Mouse (Mus musculus): Measurements from ENCODE around the gene Nacc1. TPM values are rescaled to one million over a fixed set of nuclear protein-coding genes. Genes with fewer than 3 reads are reported as not detected.
A peak's percentile ranks its signal among the peaks of the same experiment; 100 is the strongest.

Gene Nacc1
- polyA plus RNA-seq, 1 experiment from 2014 or later = 6.3 TPM

DNA sequence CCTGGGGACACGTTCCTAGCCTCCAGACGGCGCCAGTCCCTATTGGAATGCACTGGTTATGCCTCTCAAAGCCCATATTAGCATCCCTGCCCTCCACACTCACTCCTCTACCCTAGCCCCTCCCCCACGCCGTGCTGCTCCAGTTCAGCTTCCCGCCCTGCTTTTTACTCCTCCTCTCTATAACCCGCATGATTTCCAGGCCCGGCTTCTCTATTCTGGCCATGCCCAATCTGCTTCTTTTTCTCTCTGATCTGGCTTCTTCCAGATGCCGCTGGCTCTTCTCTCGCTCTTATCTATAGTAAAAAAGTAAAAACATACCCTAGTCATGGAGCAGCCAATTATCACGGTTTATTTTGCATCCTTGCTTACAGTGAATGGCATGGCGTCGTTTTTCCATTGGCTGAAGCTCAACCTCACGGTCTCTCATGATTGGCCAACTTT is 40.2 kb downstream of the Nacc1 start:
- Histone ChIP-seq H3K36me3 (ENCODE audit: control insufficient read depth, insufficient read depth) (no peaks in the 10 kb centered on the region), H3K4me3 (ENCODE audit: low read depth, low read length) (peak overlapping the region; percentile 10; the same call in 1 of the 2 replicates), H3K9ac (ENCODE audit: low read depth, low read length) (no peak overlapping the region; the same call in 1 of the 2 replicates), H3K4me1 (ENCODE audit: control insufficient read depth, low read depth, low read length) (peaks cover 11% of the 10 kb centered on the region), H3K27ac (ENCODE audit: low read length) (no peak overlapping the region), H3K27me3 (ENCODE audit: control insufficient read depth, insufficient read depth, low read depth, low read length) (no peaks in the 10 kb centered on the region), H3K9me3 (replicated peaks; ENCODE audit: control insufficient read depth, low read length) (no peaks in the 10 kb centered on the region), H3K4me2 (ENCODE audit: low read depth, low read length) (peak overlapping the region; percentile 57)
- peak; percentile 58 for ATAC-seq (ENCODE audit: low read depth)
- 6% methylated on average over 14 of the region's 14 CpGs for WGBS (ENCODE audit: insufficient replicate concordance)

DNA sequence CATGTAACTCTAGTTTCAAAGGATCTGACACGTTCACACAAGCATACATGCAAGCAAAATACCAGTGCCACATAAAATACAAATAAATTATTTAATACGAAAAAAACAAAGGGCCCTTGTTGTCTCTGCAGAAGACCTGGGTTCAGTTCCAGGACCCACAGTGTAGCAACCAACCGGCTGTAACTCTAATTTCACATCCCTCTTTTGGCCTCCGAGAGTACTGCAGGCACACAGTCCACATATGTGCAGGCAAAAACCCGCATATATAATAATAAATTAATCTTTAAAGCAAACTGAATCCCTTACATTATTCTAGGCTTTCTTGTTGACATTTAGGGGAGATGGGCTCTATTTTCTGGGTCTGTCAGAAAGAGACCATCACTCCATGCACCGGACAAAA is 40.9 kb downstream of the Nacc1 start:
- Histone ChIP-seq H3K9ac (ENCODE audit: low read depth, low read length) (peak overlapping the region; percentile 20; the same call in 1 of the 2 replicates), H3K9me3 (replicated peaks; ENCODE audit: control insufficient read depth, low read length) (no peaks in the 10 kb centered on the region), H3K27ac (ENCODE audit: low read length) (no peak overlapping the region), H3K4me1 (ENCODE audit: control insufficient read depth, low read depth, low read length) (peaks cover 11% of the 10 kb centered on the region), H3K27me3 (ENCODE audit: control insufficient read depth, insufficient read depth, low read depth, low read length) (no peaks in the 10 kb centered on the region), H3K36me3 (ENCODE audit: control insufficient read depth, insufficient read depth) (no peaks in the 10 kb centered on the region), H3K4me3 (ENCODE audit: low read depth, low read length) (no peak overlapping the region), H3K4me2 (ENCODE audit: low read depth, low read length) (peak overlapping the region; percentile 57)
- WGBS (ENCODE audit: insufficient replicate concordance) = 39% methylated on average over 6 of the region's 6 CpGs
- no peak for ATAC-seq (ENCODE audit: low read depth)

DNA sequence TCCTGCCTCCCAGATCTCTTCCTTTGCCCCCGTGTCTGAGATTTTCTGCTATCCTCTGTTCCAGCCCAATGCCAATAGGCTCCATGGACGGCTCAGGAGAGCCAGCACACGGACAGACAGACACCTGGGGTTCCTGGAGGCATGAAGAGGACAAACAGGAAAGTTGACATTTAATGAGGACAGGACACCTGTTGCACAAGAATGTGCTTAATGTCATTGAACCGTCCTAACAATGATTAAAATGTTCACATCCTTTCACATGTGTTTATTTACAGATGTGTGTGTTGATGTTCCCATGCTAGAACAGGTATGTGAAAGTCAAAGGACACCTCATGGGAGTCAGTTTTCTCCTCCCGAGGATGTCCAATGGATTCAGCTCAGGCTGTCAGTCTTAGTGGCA is 44.6 kb downstream of the Nacc1 start:
- no peak for ATAC-seq (ENCODE audit: low read depth)

DNA sequence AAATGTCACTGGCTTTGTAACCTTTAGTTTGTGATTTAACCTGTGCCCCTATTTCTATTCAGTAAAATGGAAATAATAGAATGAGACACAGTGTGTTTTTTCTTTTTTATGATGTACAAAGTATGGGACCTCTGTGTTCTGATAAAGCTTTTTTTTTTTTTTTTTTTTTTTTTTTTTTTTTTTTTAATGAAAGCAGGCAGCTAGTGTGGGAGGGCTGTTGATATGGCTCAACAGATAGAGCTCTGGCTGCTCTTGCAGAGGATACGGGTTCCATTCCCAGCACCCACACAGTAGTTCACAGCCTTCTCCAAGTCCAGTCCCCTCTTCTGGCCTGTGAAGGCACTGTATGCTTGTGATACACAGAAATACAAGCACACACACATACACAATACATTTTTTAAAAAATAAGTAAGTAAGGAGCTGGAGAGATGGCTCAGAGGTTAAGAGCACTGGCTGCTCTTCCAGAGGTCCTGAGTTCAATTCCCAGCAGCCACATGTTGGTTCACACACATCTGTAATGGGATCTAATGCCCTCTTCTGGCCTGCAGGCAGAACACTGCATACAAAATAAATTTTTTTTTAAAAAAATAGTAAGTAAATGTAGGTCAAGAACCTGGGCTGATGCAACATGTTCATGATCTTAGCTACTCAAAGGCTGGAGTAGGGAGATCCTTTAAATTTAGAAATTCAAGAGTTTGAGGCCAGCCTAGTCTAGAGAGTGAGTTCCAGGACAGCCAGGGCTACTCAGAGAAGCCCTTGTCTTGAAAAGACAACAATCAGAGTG is 45.9 kb downstream of the Nacc1 start:
- Histone ChIP-seq H3K4me1 (ENCODE audit: control insufficient read depth, low read depth, low read length) (peaks cover 16% of the 10 kb centered on the region), H3K9me3 (replicated peaks; ENCODE audit: control insufficient read depth, low read length) (no peaks in the 10 kb centered on the region), H3K27me3 (ENCODE audit: control insufficient read depth, insufficient read depth, low read depth, low read length) (peaks cover 16% of the 10 kb centered on the region), H3K4me3 (ENCODE audit: low read depth, low read length) (no peak overlapping the region), H3K9ac (ENCODE audit: low read depth, low read length) (no peak overlapping the region), H3K27ac (ENCODE audit: low read length) (no peak overlapping the region), H3K36me3 (ENCODE audit: control insufficient read depth, insufficient read depth) (no peaks in the 10 kb centered on the region), H3K4me2 (ENCODE audit: low read depth, low read length) (no peak overlapping the region)
- no peak for ATAC-seq (ENCODE audit: low read depth)
- 27% methylated on average over 1 of the region's 1 CpGs for WGBS (ENCODE audit: insufficient replicate concordance)

More for the DNA sequence above, 44.6 kb downstream of the Nacc1 start:
- Histone ChIP-seq H3K4me3 (ENCODE audit: low read depth, low read length) (no peak overlapping the region), H3K36me3 (ENCODE audit: control insufficient read depth, insufficient read depth) (no peaks in the 10 kb centered on the region), H3K9me3 (replicated peaks; ENCODE audit: control insufficient read depth, low read length) (no peaks in the 10 kb centered on the region), H3K9ac (ENCODE audit: low read depth, low read length) (no peak overlapping the region), H3K4me1 (ENCODE audit: control insufficient read depth, low read depth, low read length) (peaks cover 25% of the 10 kb centered on the region), H3K4me2 (ENCODE audit: low read depth, low read length) (no peak overlapping the region), H3K27ac (ENCODE audit: low read length) (no peak overlapping the region), H3K27me3 (ENCODE audit: control insufficient read depth, insufficient read depth, low read depth, low read length) (peaks cover 7% of the 10 kb centered on the region)
- 61% methylated on average over 5 of the region's 5 CpGs for WGBS (ENCODE audit: insufficient replicate concordance)

DNA sequence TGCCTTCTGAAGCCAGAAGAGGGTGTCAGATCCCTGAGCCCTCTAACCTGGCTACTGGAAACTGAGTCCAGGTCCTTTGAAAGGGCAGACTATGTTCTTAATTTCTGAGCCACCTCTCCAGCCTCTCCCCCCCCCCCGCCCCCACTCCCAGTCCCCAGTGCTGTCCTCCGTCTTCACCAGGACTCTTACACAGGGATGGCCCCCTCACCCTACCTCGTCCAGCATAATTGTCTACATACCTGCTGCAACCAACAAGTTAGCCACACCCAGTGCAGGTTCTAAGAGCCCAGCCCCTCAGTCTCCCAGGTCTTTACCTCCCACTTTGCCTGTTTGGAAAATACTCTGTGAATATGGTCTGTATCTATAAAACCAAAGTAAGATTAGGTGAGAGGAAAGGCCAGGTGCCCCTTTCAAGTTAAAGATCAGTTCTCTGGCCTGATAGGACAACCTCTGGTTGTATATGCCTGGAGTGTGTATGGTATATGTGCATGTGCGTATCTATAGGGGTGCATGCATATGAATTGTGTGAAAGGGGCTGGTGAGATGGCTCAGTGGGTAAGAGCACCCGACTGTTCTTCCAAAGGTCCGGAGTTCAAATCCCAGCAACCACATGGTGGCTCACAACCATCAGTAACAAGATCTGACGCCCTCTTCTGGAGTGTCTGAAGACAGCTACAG is 46.9 kb downstream of the Nacc1 start:
- 68% methylated on average over 7 of the region's 7 CpGs for WGBS (ENCODE audit: insufficient replicate concordance)
- H3K27me3 ChIP-seq (ENCODE audit: control insufficient read depth, insufficient read depth, low read depth, low read length) = peaks cover 16% of the 10 kb centered on the region
- H3K27ac ChIP-seq (ENCODE audit: low read length) = no peak overlapping the region
- ATAC-seq (ENCODE audit: low read depth) = no peak
- no peak overlapping the region for H3K4me3 ChIP-seq (ENCODE audit: low read depth, low read length)
- no peaks in the 10 kb centered on the region for H3K9me3 ChIP-seq (replicated peaks; ENCODE audit: control insufficient read depth, low read length)
- peak overlapping the region; percentile 78; the same call in 1 of the 2 replicates for H3K4me2 ChIP-seq (ENCODE audit: low read depth, low read length)
- H3K4me1 ChIP-seq (ENCODE audit: control insufficient read depth, low read depth, low read length) = peaks cover 16% of the 10 kb centered on the region
- H3K36me3 ChIP-seq (ENCODE audit: control insufficient read depth, insufficient read depth) = no peaks in the 10 kb centered on the region
- no peak overlapping the region for H3K9ac ChIP-seq (ENCODE audit: low read depth, low read length)

DNA sequence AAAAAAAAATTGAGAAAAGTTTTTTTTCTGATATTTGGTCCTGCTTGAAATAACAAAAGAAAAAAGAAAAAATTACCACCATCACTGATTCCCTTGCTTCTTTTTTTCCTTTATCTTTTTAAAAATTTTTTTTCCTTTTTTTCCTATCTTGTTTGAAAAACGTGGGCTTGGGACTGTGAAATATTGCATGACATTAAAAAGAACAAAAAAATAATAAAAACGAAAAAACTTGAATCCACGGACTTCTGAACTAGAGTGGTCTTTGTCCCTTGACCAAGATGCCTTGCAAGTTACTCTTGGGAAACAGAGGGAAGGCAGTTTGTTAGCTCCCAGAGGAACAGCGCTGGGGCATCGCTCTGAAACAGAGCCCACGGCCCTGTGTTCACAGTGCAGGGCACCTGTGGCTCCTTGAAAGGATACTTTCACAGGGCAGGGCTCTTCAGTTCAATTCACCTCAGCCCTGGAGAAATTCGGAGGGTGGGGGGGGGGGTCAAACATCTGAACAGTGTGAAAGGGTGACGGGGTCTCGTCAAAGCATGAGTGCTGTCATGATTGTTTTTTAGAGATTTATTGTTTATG is 47.6 kb downstream of the Nacc1 start:
- Histone ChIP-seq H3K9me3 (replicated peaks; ENCODE audit: control insufficient read depth, low read length) (no peaks in the 10 kb centered on the region), H3K4me2 (ENCODE audit: low read depth, low read length) (peak overlapping the region; percentile 78), H3K4me3 (ENCODE audit: low read depth, low read length) (peak overlapping the region; percentile 73), H3K27me3 (ENCODE audit: control insufficient read depth, insufficient read depth, low read depth, low read length) (peaks cover 16% of the 10 kb centered on the region), H3K27ac (ENCODE audit: low read length) (0 out of 2 replicates have a peak overlapping the region, but pooled peaks have one; percentile 52), H3K9ac (ENCODE audit: low read depth, low read length) (peak overlapping the region; percentile 65), H3K36me3 (ENCODE audit: control insufficient read depth, insufficient read depth) (no peaks in the 10 kb centered on the region), H3K4me1 (ENCODE audit: control insufficient read depth, low read depth, low read length) (peaks cover 16% of the 10 kb centered on the region)
- no peak for ATAC-seq (ENCODE audit: low read depth)
- 40% methylated on average over 9 of the region's 9 CpGs for WGBS (ENCODE audit: insufficient replicate concordance)

DNA sequence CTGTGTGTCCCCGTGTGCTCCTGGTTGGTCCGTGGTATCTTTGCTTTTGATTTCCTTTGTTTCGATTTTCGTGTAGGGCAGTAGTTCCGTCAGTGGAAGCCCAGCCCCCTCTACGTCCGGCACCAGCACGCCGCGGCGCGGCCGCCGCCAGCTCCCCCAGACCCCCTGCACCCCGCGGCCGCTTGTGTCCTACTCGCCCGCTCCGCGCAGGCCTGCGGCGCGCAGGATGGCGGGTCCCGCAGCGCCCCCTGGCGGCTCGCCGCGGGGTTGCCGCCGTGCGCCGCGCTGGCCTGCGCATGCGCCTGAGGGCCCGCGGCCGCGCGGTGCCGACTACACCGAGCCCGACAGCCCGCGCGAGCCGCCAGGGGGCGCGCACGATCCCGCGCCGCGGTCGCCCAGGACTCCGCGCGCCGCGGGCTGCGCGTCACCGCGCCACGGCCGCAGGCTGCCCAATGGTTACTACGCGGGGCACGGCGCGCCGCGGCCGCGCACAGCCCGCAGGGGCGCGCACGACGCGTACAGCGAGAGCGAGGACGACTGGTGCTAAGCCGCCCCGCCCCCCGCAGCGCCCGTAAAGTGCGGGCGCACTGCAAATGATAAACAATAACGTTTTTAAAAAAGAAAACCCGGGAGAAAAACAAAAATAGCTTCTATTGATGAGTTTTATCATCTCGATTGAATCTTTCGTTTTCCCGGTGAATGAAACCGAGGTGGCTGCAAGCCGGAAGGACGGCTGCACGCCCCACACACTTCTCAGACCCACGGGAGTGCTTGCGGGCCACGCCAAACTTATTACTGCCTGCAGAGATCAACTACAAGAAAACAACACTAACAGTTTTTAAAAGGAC is 48.3 kb downstream of the Nacc1 start:
- Histone ChIP-seq H3K9me3 (replicated peaks; ENCODE audit: control insufficient read depth, low read length) (no peaks in the 10 kb centered on the region), H3K4me2 (ENCODE audit: low read depth, low read length) (peak overlapping the region; percentile 96), H3K4me1 (ENCODE audit: control insufficient read depth, low read depth, low read length) (peaks cover 16% of the 10 kb centered on the region), H3K27me3 (ENCODE audit: control insufficient read depth, insufficient read depth, low read depth, low read length) (peaks cover 16% of the 10 kb centered on the region), H3K9ac (ENCODE audit: low read depth, low read length) (peak overlapping the region; percentile 76), H3K27ac (ENCODE audit: low read length) (peak overlapping the region; percentile 52; the same call in 1 of the 2 replicates), H3K4me3 (ENCODE audit: low read depth, low read length) (peak overlapping the region; percentile 74), H3K36me3 (ENCODE audit: control insufficient read depth, insufficient read depth) (no peaks in the 10 kb centered on the region)
- ATAC-seq (ENCODE audit: low read depth) = peak; percentile 96
- under 1% methylated on average over 106 of the region's 106 CpGs for WGBS (ENCODE audit: insufficient replicate concordance)

DNA sequence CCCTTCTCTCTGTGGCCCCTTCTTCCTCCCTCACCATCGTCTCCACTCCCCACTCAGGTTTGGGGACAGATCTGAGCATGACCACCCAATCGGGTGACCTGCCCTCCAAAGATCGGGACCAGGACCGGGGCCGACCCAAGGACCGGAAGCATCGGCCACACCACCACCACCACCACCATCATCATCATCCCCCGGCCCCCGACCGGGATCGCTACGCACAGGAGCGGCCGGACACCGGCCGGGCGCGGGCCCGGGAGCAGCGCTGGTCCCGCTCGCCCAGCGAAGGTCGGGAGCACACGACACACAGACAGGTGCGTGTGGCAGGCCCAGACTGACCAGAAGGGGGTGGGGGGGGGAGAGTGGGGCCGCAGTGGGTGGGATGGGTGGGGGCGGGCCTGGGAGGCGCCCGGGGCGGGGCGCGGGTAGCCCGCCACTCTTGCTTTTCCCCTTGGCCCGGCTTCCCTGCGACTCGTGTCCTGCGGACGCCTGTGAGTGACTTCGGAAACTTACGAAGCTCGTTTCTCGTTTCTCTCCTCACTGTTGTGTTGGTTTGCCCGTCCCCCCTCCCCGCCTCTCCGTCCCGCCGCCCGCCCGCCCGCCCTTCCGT is 49.0 kb downstream of the Nacc1 start:
- Histone ChIP-seq H3K4me3 (ENCODE audit: low read depth, low read length) (peak overlapping the region; percentile 74), H3K27me3 (ENCODE audit: control insufficient read depth, insufficient read depth, low read depth, low read length) (peaks cover 16% of the 10 kb centered on the region), H3K36me3 (ENCODE audit: control insufficient read depth, insufficient read depth) (no peaks in the 10 kb centered on the region), H3K9ac (ENCODE audit: low read depth, low read length) (peak overlapping the region; percentile 76), H3K27ac (ENCODE audit: low read length) (peak overlapping the region; percentile 50; the same call in 1 of the 2 replicates), H3K9me3 (replicated peaks; ENCODE audit: control insufficient read depth, low read length) (no peaks in the 10 kb centered on the region), H3K4me1 (ENCODE audit: control insufficient read depth, low read depth, low read length) (peaks cover 16% of the 10 kb centered on the region), H3K4me2 (ENCODE audit: low read depth, low read length) (peak overlapping the region; percentile 96)
- 0 out of 2 replicates have a peak, but pooled peaks have one; percentile 2 for ATAC-seq (ENCODE audit: low read depth)
- under 1% methylated on average over 52 of the region's 52 CpGs for WGBS (ENCODE audit: insufficient replicate concordance)

Data from liver, embryonic 16.5 days (tissue).